Mouse (Mus musculus): ENCODE measurements around the gene Moxd1.

DNA sequence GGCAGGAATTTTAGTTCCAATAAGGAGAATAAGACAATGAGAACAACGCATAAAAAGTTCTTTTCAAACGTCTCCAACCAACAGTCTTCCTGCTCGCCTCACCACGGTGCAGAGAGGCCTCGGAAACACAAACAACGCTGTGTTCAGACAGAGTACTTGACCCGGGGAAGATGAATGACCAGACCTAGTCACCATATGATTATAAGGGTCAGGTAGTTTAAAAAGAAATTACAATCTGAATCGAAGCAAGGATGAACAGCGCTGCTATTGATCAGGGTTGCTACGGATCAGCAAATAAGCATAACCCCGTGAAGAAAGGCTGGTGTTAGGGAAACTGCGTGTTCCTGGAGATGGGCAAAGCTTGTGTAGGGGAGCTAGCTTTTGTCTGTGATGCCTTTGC lies 24.0 kb upstream of the Moxd1 start:
- TF ChIP-seq POLR2A (IDR thresholded peaks at IDR 0.05; ENCODE audit: control insufficient read depth, extremely low read depth, insufficient read depth, low read length, poor library complexity) (no peak), CTCF (IDR thresholded peaks at IDR 0.05; ENCODE audit: borderline replicate concordance, control insufficient read depth, extremely low read depth, insufficient read depth, low read length, poor library complexity) (no peak)
